Mouse (Mus musculus): ENCODE results near the gene Ube2d2b. TPM values are rescaled to one million over a fixed set of nuclear protein-coding genes. Genes with fewer than 3 reads are reported as not detected.

Ube2d2b gene
- polyA plus RNA-seq (2015; fragmentation: Nextera tagmentation; extraction: Ambion mirVana), result 0.17 and 0.28 TPM in 2 replicates

GRCm38 (mm10) chr5:107829998-107830560 is at the start of gene Ube2d2b:
Gene Ube2d2b, plus strand, starts transcription at chr5:107830099.
- Histone ChIP-seq H3K27ac (no peak within 1 kb of the TSS), H3K27me3 (no peaks in the 10 kb centered on the region), H3K4me2 (no peak within 1 kb of the TSS), H3K9me3 (0 out of 2 replicates have a peak, but pooled peaks cover 3% of the 10 kb centered on the region), H3K4me3 (no peak within 1 kb of the TSS), H3K9ac (no peak within 1 kb of the TSS), H3K4me1 (peaks cover 11% of the 10 kb centered on the region), H3K36me3 (peaks cover 8% of the 10 kb centered on the region; the same call in 1 of the 2 replicates)
- no peak for ATAC-seq (ENCODE audit: borderline replicate concordance, extremely low read depth, low FRiP score, low TSS enrichment)
- WGBS, result 92% methylated on average over 22 of the region's 22 CpGs

DNA sequence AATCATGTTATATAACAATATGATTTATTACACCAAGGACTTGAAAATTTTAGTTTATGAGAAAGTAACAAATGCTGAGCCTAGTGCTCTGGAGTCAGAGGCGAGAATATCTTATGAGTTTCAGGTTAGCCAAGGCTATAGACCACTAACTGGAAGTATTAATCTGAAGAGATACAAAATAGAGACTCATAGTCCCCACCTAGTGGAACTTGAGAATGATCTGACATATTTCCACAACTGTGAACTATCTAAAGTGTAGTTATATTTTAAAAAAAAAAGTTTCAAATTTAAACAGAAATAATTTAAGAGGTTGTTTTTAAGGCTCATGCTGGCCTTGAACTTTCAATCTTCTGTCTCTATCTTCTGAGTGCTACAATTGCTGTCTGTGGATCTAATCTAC is 47.5 kb upstream of the Ube2d2b start:
- no peak overlapping the region for H3K27ac ChIP-seq
- no peak overlapping the region for H3K4me2 ChIP-seq
- no peaks in the 10 kb centered on the region for H3K9me3 ChIP-seq
- peaks cover 15% of the 10 kb centered on the region; the same call in 1 of the 2 replicates for H3K36me3 ChIP-seq
- no peak overlapping the region for H3K4me3 ChIP-seq
- H3K9ac ChIP-seq, result no peak overlapping the region
- 87% methylated on average over 1 of the region's 1 CpGs for WGBS
- no peaks in the 10 kb centered on the region for H3K4me1 ChIP-seq
- ATAC-seq (ENCODE audit: borderline replicate concordance, extremely low read depth, low FRiP score, low TSS enrichment), result no peak
- H3K27me3 ChIP-seq, result no peaks in the 10 kb centered on the region

DNA sequence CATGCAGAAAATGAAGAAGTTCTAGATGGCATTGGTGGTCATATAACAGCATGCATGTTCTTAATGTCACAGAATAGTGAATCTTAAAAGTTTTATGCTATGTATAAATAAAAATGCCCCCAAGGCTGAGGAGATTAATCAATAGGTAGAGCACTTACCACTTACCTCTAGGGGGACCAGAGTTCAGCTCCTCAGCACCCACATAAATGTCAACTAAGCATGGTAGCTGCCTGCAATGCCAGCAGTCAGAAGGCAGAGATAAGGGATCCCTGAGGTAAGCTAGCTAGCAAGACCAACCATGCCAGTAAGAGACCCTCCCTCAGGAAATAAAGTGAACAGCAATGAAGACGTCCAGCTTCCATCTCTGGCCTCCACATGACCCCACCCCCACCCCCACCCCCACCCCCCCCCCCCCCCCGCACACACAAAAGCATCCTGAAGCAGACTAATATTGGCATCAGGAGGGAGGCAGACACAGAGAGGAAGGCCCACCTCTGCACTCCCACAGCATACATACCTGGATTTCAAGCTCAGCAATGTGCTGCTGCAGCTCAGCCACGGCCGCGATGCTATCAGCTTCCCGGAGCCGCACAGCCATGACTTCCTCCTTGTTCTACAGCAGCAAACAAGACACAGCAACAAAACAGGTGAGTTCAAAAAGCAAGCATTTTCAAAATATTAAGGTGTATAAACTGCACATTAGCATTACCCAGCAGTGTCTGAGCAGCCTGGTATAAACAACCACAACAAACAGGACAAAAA is 42.0 kb upstream of the Ube2d2b start:
- no peak overlapping the region for H3K27ac ChIP-seq
- H3K4me2 ChIP-seq, result no peak overlapping the region
- no peaks in the 10 kb centered on the region for H3K9me3 ChIP-seq
- WGBS, result 72% methylated on average over 7 of the region's 7 CpGs
- H3K4me3 ChIP-seq, result no peak overlapping the region
- no peak for ATAC-seq (ENCODE audit: borderline replicate concordance, extremely low read depth, low FRiP score, low TSS enrichment)
- peaks cover 26% of the 10 kb centered on the region; the same call in 1 of the 2 replicates for H3K36me3 ChIP-seq
- H3K9ac ChIP-seq, result no peak overlapping the region
- H3K4me1 ChIP-seq, result no peaks in the 10 kb centered on the region
- H3K27me3 ChIP-seq, result no peaks in the 10 kb centered on the region

- 60% methylated on average over 5 of the region's 5 CpGs for WGBS
- H3K4me3 ChIP-seq, result no peak overlapping the region
- no peak overlapping the region for H3K4me2 ChIP-seq
- H3K27ac ChIP-seq, result no peak overlapping the region
- H3K27me3 ChIP-seq, result no peaks in the 10 kb centered on the region
- peaks cover 26% of the 10 kb centered on the region; the same call in 1 of the 2 replicates for H3K36me3 ChIP-seq
- no peak overlapping the region for H3K9ac ChIP-seq
- H3K4me1 ChIP-seq, result 0 out of 2 replicates have a peak, but pooled peaks cover 6% of the 10 kb centered on the region
- ATAC-seq (ENCODE audit: borderline replicate concordance, extremely low read depth, low FRiP score, low TSS enrichment), result no peak
- no peaks in the 10 kb centered on the region for H3K9me3 ChIP-seq
These were observed 40.4 kb upstream of the Ube2d2b start for GRCm38 (mm10) chr5:107789492-107789891.

DNA sequence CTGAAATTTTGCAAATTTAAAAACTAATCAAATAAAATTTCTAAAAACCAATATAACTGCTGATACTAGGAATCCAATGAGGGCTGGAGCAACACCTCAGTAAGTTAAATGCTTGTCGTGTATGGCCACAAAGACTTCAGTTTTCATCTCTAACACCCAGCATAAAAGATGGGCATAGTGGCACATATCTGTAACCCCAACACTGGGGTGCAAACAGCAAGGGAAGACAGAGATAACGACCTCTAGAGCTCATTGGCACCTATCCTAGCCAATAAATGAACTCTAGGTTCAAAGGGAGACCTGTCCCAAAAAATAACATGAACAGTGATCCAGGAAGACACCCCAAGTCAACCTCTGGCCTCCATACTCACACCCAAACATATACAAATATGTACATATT is 37.9 kb upstream of the Ube2d2b start:
- Histone ChIP-seq H3K9me3 (no peaks in the 10 kb centered on the region), H3K4me2 (no peak overlapping the region), H3K27me3 (no peaks in the 10 kb centered on the region), H3K4me1 (0 out of 2 replicates have a peak, but pooled peaks cover 6% of the 10 kb centered on the region), H3K9ac (no peak overlapping the region), H3K4me3 (no peak overlapping the region), H3K27ac (no peak overlapping the region), H3K36me3 (peaks cover 23% of the 10 kb centered on the region)
- no peak for ATAC-seq (ENCODE audit: borderline replicate concordance, extremely low read depth, low FRiP score, low TSS enrichment)
- 88% methylated on average over 2 of the region's 2 CpGs for WGBS

- ATAC-seq (ENCODE audit: borderline replicate concordance, extremely low read depth, low FRiP score, low TSS enrichment), result no peak
- H3K36me3 ChIP-seq, result peaks cover 21% of the 10 kb centered on the region
- H3K4me3 ChIP-seq, result no peak overlapping the region
- no peak overlapping the region for H3K9ac ChIP-seq
- WGBS, result 89% methylated on average over 3 of the region's 3 CpGs
- no peak overlapping the region for H3K4me2 ChIP-seq
- no peaks in the 10 kb centered on the region for H3K9me3 ChIP-seq
- no peak overlapping the region for H3K27ac ChIP-seq
- no peaks in the 10 kb centered on the region for H3K27me3 ChIP-seq
- 0 out of 2 replicates have a peak, but pooled peaks cover 6% of the 10 kb centered on the region for H3K4me1 ChIP-seq
These were observed 37.4 kb upstream of the Ube2d2b start for GRCm38 (mm10) chr5:107792516-107792915.

- H3K27ac ChIP-seq, result no peak overlapping the region
- ATAC-seq (ENCODE audit: borderline replicate concordance, extremely low read depth, low FRiP score, low TSS enrichment), result peak; percentile 69; the same call in 1 of the 2 replicates
- H3K27me3 ChIP-seq, result no peaks in the 10 kb centered on the region
- no peak overlapping the region for H3K9ac ChIP-seq
- peaks cover 18% of the 10 kb centered on the region for H3K36me3 ChIP-seq
- H3K4me2 ChIP-seq, result no peak overlapping the region
- 0 out of 2 replicates have a peak, but pooled peaks cover 6% of the 10 kb centered on the region for H3K4me1 ChIP-seq
- H3K4me3 ChIP-seq, result no peak overlapping the region
- WGBS, result 12% methylated on average over 3 of the region's 3 CpGs
- no peaks in the 10 kb centered on the region for H3K9me3 ChIP-seq
These were observed 36.6 kb upstream of the Ube2d2b start for GRCm38 (mm10) chr5:107793258-107793657.

DNA sequence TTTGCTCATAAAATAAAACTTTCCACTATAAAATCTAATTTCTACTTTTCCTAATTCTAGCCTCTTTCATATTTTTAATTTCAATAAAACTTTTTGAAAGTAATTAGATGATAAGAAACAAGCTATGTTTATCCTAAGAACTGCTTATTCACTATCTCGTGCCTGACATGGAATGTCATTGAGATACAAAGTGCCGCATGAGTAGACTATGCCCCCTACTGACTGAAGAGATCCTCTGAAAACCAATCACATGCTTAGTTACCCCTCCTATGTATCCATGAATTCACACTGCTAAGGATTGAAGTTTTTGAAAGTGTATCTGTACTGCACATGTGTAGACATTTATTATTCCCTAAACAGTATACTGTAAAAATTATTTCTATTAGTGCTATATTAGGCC is 36.0 kb upstream of the Ube2d2b start:
- Histone ChIP-seq H3K4me3 (no peak overlapping the region), H3K9ac (no peak overlapping the region), H3K27ac (no peak overlapping the region), H3K27me3 (no peaks in the 10 kb centered on the region), H3K36me3 (peaks cover 18% of the 10 kb centered on the region), H3K9me3 (no peaks in the 10 kb centered on the region), H3K4me2 (no peak overlapping the region), H3K4me1 (0 out of 2 replicates have a peak, but pooled peaks cover 6% of the 10 kb centered on the region)
- WGBS, result 20% methylated on average over 2 of the region's 2 CpGs
- no peak for ATAC-seq (ENCODE audit: borderline replicate concordance, extremely low read depth, low FRiP score, low TSS enrichment)

- ATAC-seq (ENCODE audit: borderline replicate concordance, extremely low read depth, low FRiP score, low TSS enrichment), result no peak
- Histone ChIP-seq H3K4me1 (0 out of 2 replicates have a peak, but pooled peaks cover 4% of the 10 kb centered on the region), H3K27ac (no peak overlapping the region), H3K4me2 (no peak overlapping the region), H3K4me3 (no peak overlapping the region), H3K9me3 (no peaks in the 10 kb centered on the region), H3K27me3 (no peaks in the 10 kb centered on the region), H3K36me3 (peaks cover 11% of the 10 kb centered on the region; the same call in 1 of the 2 replicates), H3K9ac (no peak overlapping the region)
- 85% methylated on average over 6 of the region's 6 CpGs for WGBS
These were observed 31.6 kb upstream of the Ube2d2b start for GRCm38 (mm10) chr5:107798290-107798689.

DNA sequence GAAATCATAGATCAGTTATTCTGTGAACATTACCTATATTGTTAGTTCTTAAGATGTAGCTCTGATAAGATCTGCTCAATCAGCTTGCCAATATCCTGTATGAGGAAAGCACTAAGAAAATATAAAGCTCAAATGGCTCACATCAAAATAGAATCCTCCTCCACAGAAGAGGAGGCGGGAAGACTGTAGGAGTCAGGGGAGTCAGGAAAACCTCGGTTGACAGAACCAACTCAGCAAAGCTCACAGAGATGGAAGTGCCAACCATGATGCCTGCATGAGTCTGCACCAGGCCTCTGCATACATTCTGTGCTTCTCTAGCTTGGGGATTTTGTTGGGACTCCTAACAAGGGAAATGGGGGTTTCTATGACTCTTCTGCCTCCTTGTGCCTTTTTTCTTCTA is 28.7 kb upstream of the Ube2d2b start:
- no peak overlapping the region for H3K9ac ChIP-seq
- H3K9me3 ChIP-seq, result no peaks in the 10 kb centered on the region
- H3K27me3 ChIP-seq, result no peaks in the 10 kb centered on the region
- no peak overlapping the region for H3K4me2 ChIP-seq
- peaks cover 5% of the 10 kb centered on the region; the same call in 1 of the 2 replicates for H3K36me3 ChIP-seq
- H3K4me1 ChIP-seq, result no peaks in the 10 kb centered on the region
- no peak overlapping the region for H3K4me3 ChIP-seq
- no peak overlapping the region for H3K27ac ChIP-seq
- no peak for ATAC-seq (ENCODE audit: borderline replicate concordance, extremely low read depth, low FRiP score, low TSS enrichment)
- WGBS, result 80% methylated on average over 2 of the region's 2 CpGs

GRCm38 (mm10) chr5:107802621-107803020 is 27.3 kb upstream of the Ube2d2b start:
- H3K27ac ChIP-seq, result no peak overlapping the region
- H3K4me1 ChIP-seq, result no peaks in the 10 kb centered on the region
- no peaks in the 10 kb centered on the region for H3K9me3 ChIP-seq
- no peak overlapping the region for H3K9ac ChIP-seq
- no peak overlapping the region for H3K4me2 ChIP-seq
- H3K36me3 ChIP-seq, result no peaks in the 10 kb centered on the region
- H3K27me3 ChIP-seq, result no peaks in the 10 kb centered on the region
- no peak for ATAC-seq (ENCODE audit: borderline replicate concordance, extremely low read depth, low FRiP score, low TSS enrichment)
- H3K4me3 ChIP-seq, result no peak overlapping the region

GRCm38 (mm10) chr5:107807496-107807895 is 22.4 kb upstream of the Ube2d2b start:
- Histone ChIP-seq H3K9me3 (no peaks in the 10 kb centered on the region), H3K36me3 (peaks cover 8% of the 10 kb centered on the region; the same call in 1 of the 2 replicates), H3K4me1 (no peaks in the 10 kb centered on the region), H3K4me3 (no peak overlapping the region), H3K4me2 (no peak overlapping the region), H3K9ac (no peak overlapping the region), H3K27me3 (no peaks in the 10 kb centered on the region), H3K27ac (no peak overlapping the region)
- WGBS, result 64% methylated on average over 4 of the region's 4 CpGs
- no peak; the same call in 1 of the 2 replicates for ATAC-seq (ENCODE audit: borderline replicate concordance, extremely low read depth, low FRiP score, low TSS enrichment)
